Mouse (Mus musculus) urinary bladder, adult 18-20 months (tissue): ENCODE data around the gene Lsm11.

Source experiments
- DNase-seq, 2 experiments: peaks; one replicate each; pipeline ENCODE4 v3.0.0; 2022; ENCODE audit warnings: low spot score in 2 of 2, mixed read lengths in 2 of 2

Gene Lsm11

GRCm38 (mm10) chr11:45927456-45927855 is 17.3 kb downstream of the Lsm11 start:
- DNase-seq = no peak

- peak; percentile 43 to 60 for DNase-seq
Measured at GRCm38 (mm10) chr11:45926640-45927082, 18.1 kb downstream of the Lsm11 start.

GRCm38 (mm10) chr11:45925436-45925835 is 19.3 kb downstream of the Lsm11 start:
- DNase-seq = no peak

- no peak for DNase-seq
Measured at GRCm38 (mm10) chr11:45921480-45921898, 23.2 kb downstream of the Lsm11 start.

- DNase-seq = no peak
Measured at GRCm38 (mm10) chr11:45921026-45921425, 23.7 kb downstream of the Lsm11 start.

- DNase-seq = no peak
Measured at GRCm38 (mm10) chr11:45918836-45919235, 25.9 kb downstream of the Lsm11 start.

- no peak for DNase-seq
Measured at GRCm38 (mm10) chr11:45918018-45918417, 26.7 kb downstream of the Lsm11 start.

- DNase-seq = no peak
Measured at GRCm38 (mm10) chr11:45916196-45916595, 28.5 kb downstream of the Lsm11 start.

- no peak for DNase-seq
Measured at GRCm38 (mm10) chr11:45910701-45911100, 34.0 kb downstream of the Lsm11 start.

GRCm38 (mm10) chr11:45908894-45909293 is 35.8 kb downstream of the Lsm11 start:
- DNase-seq = no peak

- DNase-seq = no peak
Measured at GRCm38 (mm10) chr11:45908070-45908469, 36.7 kb downstream of the Lsm11 start.

- no peak for DNase-seq
Measured at GRCm38 (mm10) chr11:45907301-45907700, 37.4 kb downstream of the Lsm11 start.

- DNase-seq = no peak
Measured at GRCm38 (mm10) chr11:45906109-45906786, 38.5 kb downstream of the Lsm11 start.

- no peak for DNase-seq
Measured at GRCm38 (mm10) chr11:45900233-45901015, 44.3 kb downstream of the Lsm11 start.

GRCm38 (mm10) chr11:45897392-45897791 is 47.3 kb downstream of the Lsm11 start:
- no peak for DNase-seq

GRCm38 (mm10) chr11:45892861-45893360 is 51.8 kb downstream of the Lsm11 start:
- no peak for DNase-seq

- no peak for DNase-seq
Measured at GRCm38 (mm10) chr11:45890423-45890822, 54.3 kb downstream of the Lsm11 start.

- DNase-seq = no peak
Measured at GRCm38 (mm10) chr11:45889981-45890380, 54.8 kb downstream of the Lsm11 start.

- no peak for DNase-seq
Measured at GRCm38 (mm10) chr11:45888471-45889030, 56.2 kb downstream of the Lsm11 start.

GRCm38 (mm10) chr11:45886596-45886995 is 58.1 kb downstream of the Lsm11 start:
- DNase-seq = no peak

GRCm38 (mm10) chr11:45885606-45886230 is 59.0 kb downstream of the Lsm11 start:
- DNase-seq = no peak

- DNase-seq = no peak
Measured at GRCm38 (mm10) chr11:45884029-45884428, 60.7 kb downstream of the Lsm11 start.
